Mouse (Mus musculus): ENCODE measurements around the gene Sstr2. TPM values are rescaled to one million over a fixed set of nuclear protein-coding genes. Genes with fewer than 3 reads are reported as not detected.

Gene Sstr2
- polyA plus RNA-seq, 1 experiment = 0.86 TPM

GRCm38 (mm10) chr11:113600526-113601245 lies 18.5 kb upstream of the Sstr2 start:
- H3K4me1 ChIP-seq (ENCODE audit: control insufficient read depth, insufficient read depth, low read length) = no peaks in the 10 kb centered on the region
- TF ChIP-seq POLR2A (IDR thresholded peaks at IDR 0.05; ENCODE audit: low read depth, low read length) (no peak), CTCF (IDR thresholded peaks at IDR 0.05; ENCODE audit: borderline replicate concordance, insufficient read depth, low read length) (no peak)
- no peak overlapping the region for H3K27ac ChIP-seq (ENCODE audit: insufficient read depth, low read length)
- H3K4me3 ChIP-seq (ENCODE audit: insufficient read depth, low read length) = no peak overlapping the region

GRCm38 (mm10) chr11:113601616-113602343 lies 17.4 kb upstream of the Sstr2 start:
- TF ChIP-seq POLR2A (IDR thresholded peaks at IDR 0.05; ENCODE audit: low read depth, low read length) = no peak
- TF ChIP-seq CTCF (IDR thresholded peaks at IDR 0.05; ENCODE audit: borderline replicate concordance, insufficient read depth, low read length) = no peak
- no peak overlapping the region for H3K27ac ChIP-seq (ENCODE audit: insufficient read depth, low read length)
- H3K4me3 ChIP-seq (ENCODE audit: insufficient read depth, low read length) = no peak overlapping the region
- H3K4me1 ChIP-seq (ENCODE audit: control insufficient read depth, insufficient read depth, low read length) = no peaks in the 10 kb centered on the region

- Histone ChIP-seq H3K4me1 (ENCODE audit: control insufficient read depth, insufficient read depth, low read length) (no peaks in the 10 kb centered on the region), H3K27ac (ENCODE audit: insufficient read depth, low read length) (no peak overlapping the region), H3K4me3 (ENCODE audit: insufficient read depth, low read length) (no peak overlapping the region)
- TF ChIP-seq POLR2A (IDR thresholded peaks at IDR 0.05; ENCODE audit: low read depth, low read length) (no peak), CTCF (IDR thresholded peaks at IDR 0.05; ENCODE audit: borderline replicate concordance, insufficient read depth, low read length) (no peak)
Measured at GRCm38 (mm10) chr11:113607556-113607955, 11.6 kb upstream of the Sstr2 start.

- Histone ChIP-seq H3K4me3 (ENCODE audit: insufficient read depth, low read length) (no peak overlapping the region), H3K27ac (ENCODE audit: insufficient read depth, low read length) (no peak overlapping the region), H3K4me1 (ENCODE audit: control insufficient read depth, insufficient read depth, low read length) (no peaks in the 10 kb centered on the region)
- no peak for TF ChIP-seq CTCF (IDR thresholded peaks at IDR 0.05; ENCODE audit: borderline replicate concordance, insufficient read depth, low read length)
- no peak for TF ChIP-seq POLR2A (IDR thresholded peaks at IDR 0.05; ENCODE audit: low read depth, low read length)
Measured at GRCm38 (mm10) chr11:113609581-113609980, 9.6 kb upstream of the Sstr2 start.

- H3K4me3 ChIP-seq (ENCODE audit: insufficient read depth, low read length) = no peak overlapping the region
- H3K27ac ChIP-seq (ENCODE audit: insufficient read depth, low read length) = no peak overlapping the region
- no peaks in the 10 kb centered on the region for H3K4me1 ChIP-seq (ENCODE audit: control insufficient read depth, insufficient read depth, low read length)
- no peak for TF ChIP-seq CTCF (IDR thresholded peaks at IDR 0.05; ENCODE audit: borderline replicate concordance, insufficient read depth, low read length)
Measured at GRCm38 (mm10) chr11:113610266-113610665, 8.9 kb upstream of the Sstr2 start.

GRCm38 (mm10) chr11:113611112-113611646 lies 8.0 kb upstream of the Sstr2 start:
- Histone ChIP-seq H3K4me3 (ENCODE audit: insufficient read depth, low read length) (no peak overlapping the region), H3K4me1 (ENCODE audit: control insufficient read depth, insufficient read depth, low read length) (no peaks in the 10 kb centered on the region), H3K27ac (ENCODE audit: insufficient read depth, low read length) (peak overlapping the region; percentile 62)
- no peak for TF ChIP-seq CTCF (IDR thresholded peaks at IDR 0.05; ENCODE audit: borderline replicate concordance, insufficient read depth, low read length)
- no peak for TF ChIP-seq POLR2A (IDR thresholded peaks at IDR 0.05; ENCODE audit: low read depth, low read length)

GRCm38 (mm10) chr11:113611664-113612611 lies 7.2 kb upstream of the Sstr2 start:
- H3K4me1 ChIP-seq (ENCODE audit: control insufficient read depth, insufficient read depth, low read length) = no peaks in the 10 kb centered on the region
- no peak overlapping the region for H3K4me3 ChIP-seq (ENCODE audit: insufficient read depth, low read length)
- H3K27ac ChIP-seq (ENCODE audit: insufficient read depth, low read length) = peak overlapping the region; percentile 62
- TF ChIP-seq POLR2A (IDR thresholded peaks at IDR 0.05; ENCODE audit: low read depth, low read length) (no peak), CTCF (IDR thresholded peaks at IDR 0.05; ENCODE audit: borderline replicate concordance, insufficient read depth, low read length) (peak; percentile 54)

GRCm38 (mm10) chr11:113614476-113614875 lies 4.7 kb upstream of the Sstr2 start:
- Histone ChIP-seq H3K27ac (ENCODE audit: insufficient read depth, low read length) (no peak overlapping the region), H3K4me3 (ENCODE audit: insufficient read depth, low read length) (no peak overlapping the region), H3K4me1 (ENCODE audit: control insufficient read depth, insufficient read depth, low read length) (no peaks in the 10 kb centered on the region)
- TF ChIP-seq POLR2A (IDR thresholded peaks at IDR 0.05; ENCODE audit: low read depth, low read length) (no peak), CTCF (IDR thresholded peaks at IDR 0.05; ENCODE audit: borderline replicate concordance, insufficient read depth, low read length) (no peak)
